Mouse (Mus musculus): ENCODE results near the gene Agk. TPM values are rescaled to one million over a fixed set of nuclear protein-coding genes. Genes with fewer than 3 reads are reported as not detected.

Gene Agk
- polyA plus RNA-seq, 1 experiment from 2014 or later = 50.0 TPM

Other genes with a start within 250 kb of the Agk start
- gene E330009J07Rik, start 111.0 kb downstream of the Agk start, polyA plus RNA-seq (2016; fragmentation: Nextera tagmentation; extraction: Ambion mirVana) = 12.1 and 15.2 TPM in 2 replicates
- gene Wee2, start 113.9 kb downstream of the Agk start, polyA plus RNA-seq (2016; fragmentation: Nextera tagmentation; extraction: Ambion mirVana) = not detected in 2 replicates
- gene Ssbp1, start 146.2 kb downstream of the Agk start, polyA plus RNA-seq (2016; fragmentation: Nextera tagmentation; extraction: Ambion mirVana) = 181 and 188 TPM in 2 replicates
- not detected in 2 replicates for gene Tas2r137, start 166.1 kb downstream of the Agk start, polyA plus RNA-seq (2016; fragmentation: Nextera tagmentation; extraction: Ambion mirVana)
- 0.17 and 0.23 TPM in 2 replicates for gene Tas2r108, start 168.4 kb downstream of the Agk start, polyA plus RNA-seq (2016; fragmentation: Nextera tagmentation; extraction: Ambion mirVana)
- gene Prss37, start 194.3 kb downstream of the Agk start, polyA plus RNA-seq (2016; fragmentation: Nextera tagmentation; extraction: Ambion mirVana) = not detected in 2 replicates
- gene Olfr461, start 229.9 kb downstream of the Agk start, polyA plus RNA-seq (2016; fragmentation: Nextera tagmentation; extraction: Ambion mirVana) = 0.10 TPM in 1 of 2 replicates, not detected in the other
- not detected in 2 replicates for gene Olfr460, start 244.3 kb downstream of the Agk start, polyA plus RNA-seq (2016; fragmentation: Nextera tagmentation; extraction: Ambion mirVana)

Measured in embryonic facial prominence, embryonic 12.5 days (tissue).